Mouse (Mus musculus) cerebellum, adult 11-12 months (tissue): ENCODE results near the gene Srd5a1.
"Not testable (repeated sequence)": the region's sequence is repeated elsewhere in the genome, so short reads cannot be mapped to it uniquely, and the experiment has no call there.

Experiments
- DNase-seq: peaks from one replicate; pipeline ENCODE4 v3.0.0; 2022

Srd5a1 gene

DNA sequence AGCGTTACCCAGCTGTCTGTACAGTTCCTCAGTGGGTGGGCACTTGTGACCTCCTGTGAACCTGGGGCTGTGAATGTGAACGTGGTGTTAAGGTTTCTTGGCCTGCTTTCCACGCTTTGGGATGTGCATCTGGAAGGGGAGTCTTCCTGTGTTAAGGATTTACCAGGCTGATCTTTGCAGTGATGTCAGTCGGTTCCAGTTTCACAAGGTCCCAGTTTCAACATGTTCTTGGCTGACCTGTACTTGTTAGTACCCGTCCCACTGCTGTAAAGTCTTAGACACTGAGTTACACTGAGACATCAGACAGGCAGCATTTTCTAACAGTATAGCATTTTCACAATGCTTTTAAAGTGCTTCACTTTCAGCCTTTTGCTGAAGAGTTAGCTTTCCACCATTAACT lies 12.6 kb upstream of the Srd5a1 start:
- no peak for DNase-seq

DNA sequence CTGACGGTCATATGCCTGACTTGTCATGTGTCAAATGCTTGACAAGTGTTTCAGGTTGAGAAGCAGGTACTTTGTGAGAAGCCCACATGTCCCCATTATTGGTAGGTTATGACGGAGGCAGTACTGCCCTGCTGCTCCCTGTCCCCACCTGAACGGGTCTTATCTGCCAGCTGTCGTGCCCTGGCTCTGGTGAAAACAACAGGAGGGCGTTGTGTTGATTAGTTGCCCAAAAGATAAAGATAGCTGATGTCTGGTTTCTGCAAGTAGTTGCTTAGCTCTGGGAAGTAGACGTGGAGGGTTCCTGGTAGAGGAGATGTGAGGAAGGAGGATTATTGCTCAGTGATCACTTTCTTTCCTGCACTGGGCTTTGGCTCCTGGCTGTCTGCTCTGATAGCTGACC lies 5.5 kb upstream of the Srd5a1 start:
- DNase-seq: no peak

DNA sequence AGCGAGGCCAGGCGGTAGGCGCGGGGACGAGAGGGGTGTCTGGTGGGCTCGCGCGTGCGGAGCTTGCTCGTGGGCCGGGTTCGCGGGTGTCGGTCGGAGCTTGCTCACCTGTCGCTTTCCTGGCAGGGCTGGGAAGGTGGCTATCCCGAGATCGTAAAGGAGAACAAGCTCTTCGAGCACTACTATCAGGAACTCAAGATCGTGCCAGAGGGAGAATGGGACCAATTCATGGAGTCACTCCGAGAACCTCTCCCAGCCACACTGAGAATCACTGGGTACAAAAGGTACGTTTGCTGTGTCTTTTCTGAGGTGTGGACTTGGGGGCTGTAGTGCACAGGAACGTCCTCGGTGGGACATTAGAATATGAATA lies 918 bp upstream of the Srd5a1 start:
- no peak for DNase-seq

DNA sequence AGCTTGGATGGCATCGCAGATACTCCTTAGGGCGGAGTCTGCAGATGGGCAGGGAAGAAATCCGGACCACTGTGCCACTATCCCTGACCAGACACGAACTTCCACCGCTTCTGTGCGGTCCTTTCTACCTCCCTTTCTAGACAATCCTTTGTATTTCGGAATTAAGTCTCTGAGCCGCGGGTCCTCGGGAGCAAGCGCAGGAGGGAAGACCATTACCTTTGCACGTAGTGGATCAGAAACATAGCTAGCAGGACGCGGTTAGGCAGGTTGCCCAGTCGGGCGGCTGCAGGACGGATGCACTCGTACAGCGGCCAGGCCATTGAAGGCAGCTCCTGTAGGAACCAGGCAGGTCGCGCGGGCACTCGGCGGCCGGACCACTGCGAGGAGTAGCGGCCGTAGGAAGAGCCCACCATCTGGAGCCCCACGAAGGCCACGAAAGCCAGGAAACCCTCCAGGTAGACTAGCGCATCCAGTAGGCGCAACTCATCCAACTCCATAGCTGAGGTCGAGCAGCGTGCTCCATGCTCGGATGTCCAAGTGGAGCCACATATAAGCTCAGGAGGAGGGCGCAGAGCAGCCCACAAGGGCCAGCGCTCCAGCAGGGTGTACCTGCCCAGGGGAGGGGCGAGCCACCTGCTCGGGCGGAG lies 368 bp downstream of the Srd5a1 start:
- no peak for DNase-seq

DNA sequence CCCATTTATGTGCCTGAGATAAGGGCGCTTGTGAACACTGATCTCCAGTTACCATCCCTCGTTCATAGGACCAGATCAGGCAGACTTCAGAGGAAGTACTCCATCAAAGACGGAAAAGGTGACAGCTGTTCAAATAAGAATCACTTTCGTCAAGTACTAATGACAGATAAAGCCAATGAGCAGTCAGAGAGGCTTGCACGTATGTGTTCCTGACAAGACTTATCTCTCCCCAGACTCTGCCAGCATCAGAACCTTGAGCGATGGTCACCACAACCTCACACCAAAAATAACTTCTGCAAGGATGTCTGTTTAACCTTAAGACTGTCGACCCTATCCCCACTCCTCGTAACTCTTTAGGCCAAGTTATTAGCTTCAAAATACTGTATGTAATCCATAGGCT lies 2.5 kb downstream of the Srd5a1 start:
- no peak for DNase-seq

DNA sequence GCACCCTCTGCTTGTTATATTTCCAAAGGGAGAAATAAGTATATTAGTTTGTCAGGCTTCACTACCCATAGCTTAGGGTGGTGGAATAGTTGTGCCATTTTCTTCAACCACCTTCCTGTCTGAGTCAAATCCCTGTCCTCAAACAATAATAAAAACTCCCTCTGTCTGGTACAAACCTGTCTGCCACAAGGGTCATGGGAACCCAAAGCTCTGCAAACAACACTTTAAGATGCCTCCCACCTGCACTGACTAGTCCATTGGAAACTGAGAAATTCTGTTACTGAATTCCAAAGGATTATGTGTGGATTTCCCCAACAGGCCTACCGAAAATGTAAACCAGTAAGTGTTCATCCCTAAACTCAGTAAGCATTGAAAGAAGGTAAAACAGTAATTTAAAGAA lies 6.6 kb downstream of the Srd5a1 start:
- no peak for DNase-seq

DNA sequence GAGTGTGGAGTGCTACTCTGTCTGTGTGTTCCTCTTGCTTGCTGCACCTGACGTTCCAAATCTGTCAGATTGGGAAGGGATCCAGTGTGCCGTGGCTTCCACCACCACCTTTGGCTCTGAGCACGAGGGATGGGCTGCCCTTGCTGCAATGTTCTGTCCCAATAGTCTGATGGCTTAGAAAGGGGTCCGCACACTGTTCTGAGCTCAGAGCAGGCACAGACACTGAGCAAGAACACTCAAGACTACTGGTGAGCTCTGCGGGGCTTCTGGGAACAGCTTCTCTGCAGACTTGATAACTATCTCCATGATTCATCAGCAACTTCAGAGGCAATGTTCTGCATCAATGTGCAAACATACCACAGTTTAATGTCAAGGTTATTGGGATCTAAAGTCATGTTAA lies 9.9 kb downstream of the Srd5a1 start:
- DNase-seq: no peak

DNA sequence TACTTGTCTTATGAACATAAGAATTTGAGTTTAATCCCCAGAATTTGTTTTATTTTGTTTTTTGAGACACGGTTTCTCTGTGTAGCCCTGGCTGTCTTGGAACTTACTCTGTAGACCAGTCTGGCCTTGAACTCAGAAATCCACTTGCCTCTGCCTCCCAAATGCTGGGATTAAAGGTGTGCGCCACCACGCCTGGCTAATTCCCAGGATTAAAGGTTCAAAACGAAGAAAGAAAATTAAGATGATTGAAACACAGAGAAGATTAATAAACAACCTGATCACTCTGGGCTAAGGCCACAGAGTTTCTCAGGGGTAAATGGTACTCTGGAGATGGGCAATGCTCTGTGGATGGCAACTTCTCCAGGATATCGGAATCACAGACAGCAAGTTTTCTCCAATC lies 10.4 kb downstream of the Srd5a1 start:
- not testable (repeated sequence) for DNase-seq

DNA sequence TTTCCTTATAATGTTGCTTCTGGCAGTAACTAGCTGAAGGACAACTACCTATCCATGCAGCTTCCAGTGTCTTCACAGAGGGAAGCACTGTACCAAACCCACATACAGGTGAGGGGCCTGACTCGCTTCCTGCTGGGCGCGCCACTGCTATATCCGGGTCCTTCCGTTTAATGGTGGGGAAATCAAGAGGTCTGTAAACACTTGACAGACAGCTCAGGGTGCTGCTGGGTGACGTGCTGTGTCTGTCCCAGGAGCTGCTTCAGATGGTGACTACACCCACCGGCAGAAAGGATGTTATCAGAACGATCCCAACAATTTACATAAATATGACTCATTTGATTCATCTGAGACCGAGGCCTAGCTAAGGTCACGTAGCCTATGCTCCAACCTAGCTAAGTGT lies 12.4 kb downstream of the Srd5a1 start:
- DNase-seq: no peak

DNA sequence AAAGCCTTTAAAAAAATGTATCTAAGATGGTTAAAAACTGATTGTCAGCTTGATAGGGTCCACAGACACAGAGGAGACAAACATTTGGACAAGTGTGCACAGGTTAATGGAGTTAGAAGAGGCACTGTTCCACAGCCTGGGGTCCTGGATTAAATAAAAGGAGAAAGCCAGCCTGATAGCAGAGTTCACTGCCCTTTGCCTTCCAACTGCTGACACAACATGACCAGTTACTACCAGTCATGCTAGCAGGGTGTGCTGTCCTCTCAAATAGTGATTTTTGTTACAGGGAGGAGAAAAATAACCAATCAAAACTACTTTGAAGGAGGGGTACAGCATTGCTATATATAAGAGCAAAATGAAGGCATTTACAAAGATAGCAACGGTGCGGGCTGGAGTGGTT lies 14.7 kb downstream of the Srd5a1 start:
- no peak for DNase-seq

DNA sequence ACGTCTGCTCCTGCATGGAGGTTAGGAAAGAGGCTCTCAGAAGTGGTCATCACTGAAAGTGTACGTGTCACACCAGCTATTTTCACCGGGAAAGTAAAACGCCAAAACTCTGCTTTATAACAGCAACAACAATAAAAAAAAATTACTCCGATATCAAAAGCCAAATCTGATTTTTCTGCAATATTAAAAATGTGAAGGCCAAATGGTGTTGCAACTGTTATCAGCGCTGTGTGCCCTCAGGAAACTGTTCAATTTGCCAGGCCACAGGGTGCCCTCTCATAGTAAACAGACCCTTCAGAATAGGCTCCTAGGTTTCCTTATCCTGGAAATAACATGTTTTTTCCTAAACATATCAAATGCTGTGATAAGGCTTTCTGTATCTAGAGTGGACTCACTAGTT lies 15.3 kb downstream of the Srd5a1 start:
- no peak for DNase-seq

DNA sequence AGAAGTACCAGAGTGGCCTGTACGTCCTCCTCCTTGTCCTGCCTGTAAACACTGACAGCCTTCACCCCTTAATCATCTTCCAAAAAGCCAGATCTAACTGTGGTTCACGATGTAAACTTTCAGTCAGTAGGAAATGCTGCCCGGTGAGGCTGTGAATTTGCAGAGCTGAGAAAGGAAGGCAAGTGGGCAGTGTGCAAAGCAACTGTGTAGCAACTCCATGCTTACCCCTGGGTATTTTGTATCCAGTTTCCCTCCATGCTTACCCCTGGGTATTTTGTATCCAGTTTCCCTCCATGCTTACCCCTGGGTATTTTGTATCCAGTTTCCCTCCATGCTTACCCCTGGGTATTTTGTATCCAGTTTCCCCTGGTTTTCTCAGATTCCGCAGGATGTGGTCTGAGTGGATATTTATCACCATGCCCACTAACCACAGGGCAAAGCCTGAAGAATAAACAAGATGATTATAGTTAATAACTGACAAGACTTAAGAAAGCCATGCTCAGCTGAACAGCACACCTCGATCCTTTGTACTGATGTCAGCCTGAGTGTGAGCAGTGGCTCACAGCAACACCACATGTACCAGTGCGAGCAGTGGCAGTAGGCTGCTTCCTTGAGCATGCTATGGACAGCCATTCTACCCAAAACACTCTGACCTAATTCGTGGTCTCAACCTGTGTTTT lies 16.5 kb downstream of the Srd5a1 start:
- DNase-seq: no peak

DNA sequence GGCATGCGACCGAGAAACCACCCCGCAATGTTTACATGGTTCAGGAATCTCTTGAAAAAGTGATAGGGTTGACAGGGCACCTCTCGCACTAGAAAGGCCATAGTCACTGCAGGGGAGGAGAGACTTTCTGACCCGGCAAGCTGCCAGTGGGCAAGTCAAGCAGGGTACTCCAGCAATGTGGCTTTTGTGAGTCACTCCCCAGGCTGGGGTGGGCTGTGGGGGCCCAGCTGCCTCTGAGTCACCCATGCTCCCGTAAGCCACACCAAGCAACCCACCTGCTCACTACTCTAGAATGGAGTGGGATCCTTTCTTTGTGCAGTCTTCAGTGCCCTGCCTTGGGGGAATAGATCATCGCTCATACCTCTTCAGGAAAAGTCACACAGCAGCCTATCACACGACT lies 17.8 kb downstream of the Srd5a1 start:
- no peak for DNase-seq

DNA sequence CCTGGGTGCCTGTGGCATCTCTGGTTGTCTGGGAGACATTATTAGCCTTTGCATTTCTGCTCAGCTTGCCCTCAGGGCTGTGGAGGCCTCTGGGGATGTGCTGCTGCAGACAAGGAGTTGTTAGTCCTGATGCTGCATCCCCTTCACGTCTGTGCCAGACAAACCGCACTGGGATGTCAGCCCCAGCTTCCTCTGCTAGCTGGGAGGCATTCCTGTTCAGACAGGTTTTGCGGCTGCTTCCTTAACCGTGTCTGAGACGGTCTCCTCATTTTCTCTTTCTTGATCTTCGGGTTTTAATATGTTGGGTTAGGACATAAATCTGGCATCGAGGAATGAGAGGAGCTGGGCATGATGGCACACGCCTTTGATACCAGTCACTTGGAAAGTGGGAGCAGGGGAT lies 19.0 kb downstream of the Srd5a1 start:
- no peak for DNase-seq

DNA sequence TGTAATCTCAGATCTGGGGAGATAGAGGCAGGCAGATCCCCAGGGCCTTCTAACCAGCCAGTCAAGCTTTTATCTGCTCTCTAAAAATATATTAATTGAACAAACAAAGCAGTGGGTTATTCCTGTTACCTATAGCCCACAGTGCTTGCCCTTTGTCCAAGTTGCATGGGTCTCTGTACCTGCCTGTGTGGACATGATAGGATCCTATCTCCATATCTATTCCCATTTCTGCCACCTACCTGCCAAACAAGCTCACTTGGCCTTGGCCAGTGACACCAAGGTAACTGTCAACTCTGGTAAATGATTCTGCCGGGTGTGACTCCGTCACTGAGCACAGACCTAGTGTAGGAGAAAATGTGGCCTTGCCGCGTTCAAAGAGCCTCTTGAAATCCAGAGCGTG lies 19.9 kb downstream of the Srd5a1 start:
- no peak for DNase-seq

DNA sequence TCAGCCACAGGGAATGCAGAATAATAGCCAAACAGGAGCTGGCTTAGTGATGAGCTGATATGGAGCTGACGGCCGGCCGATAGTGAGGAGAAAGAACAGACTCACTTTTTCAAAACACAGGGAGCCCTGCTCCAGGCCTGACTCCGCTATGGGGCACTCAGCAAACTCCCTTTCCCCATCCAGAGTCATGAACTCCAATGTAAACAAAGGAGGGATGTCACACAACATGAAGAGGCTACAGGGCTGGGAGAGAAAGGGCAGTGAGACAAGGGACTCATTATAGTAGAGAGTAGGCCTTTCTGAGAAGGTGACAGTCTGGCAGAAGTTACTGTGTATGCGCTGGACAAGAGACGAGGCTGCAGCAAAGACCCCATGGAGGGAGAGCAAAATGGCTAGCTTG lies 23.0 kb downstream of the Srd5a1 start:
- DNase-seq: no peak

DNA sequence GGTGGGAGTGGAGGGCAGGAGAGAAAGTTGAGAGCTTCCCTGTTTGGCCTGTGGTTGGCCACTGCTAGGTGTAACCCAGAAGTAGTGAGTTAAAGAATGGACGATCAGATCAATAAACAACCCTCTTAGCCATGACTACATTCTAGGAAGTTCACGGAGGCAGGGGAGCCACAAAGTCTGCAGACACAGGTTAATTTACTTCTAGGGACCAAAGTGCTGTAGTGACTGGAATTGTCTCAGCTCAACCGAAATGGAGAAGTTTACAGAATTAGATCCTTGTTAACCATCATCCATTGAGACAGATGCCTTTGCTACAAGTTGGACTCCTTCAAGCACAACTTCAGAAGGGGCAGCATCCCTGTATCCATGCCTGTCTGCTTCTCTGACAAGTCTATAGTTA lies 23.4 kb downstream of the Srd5a1 start:
- no peak for DNase-seq

DNA sequence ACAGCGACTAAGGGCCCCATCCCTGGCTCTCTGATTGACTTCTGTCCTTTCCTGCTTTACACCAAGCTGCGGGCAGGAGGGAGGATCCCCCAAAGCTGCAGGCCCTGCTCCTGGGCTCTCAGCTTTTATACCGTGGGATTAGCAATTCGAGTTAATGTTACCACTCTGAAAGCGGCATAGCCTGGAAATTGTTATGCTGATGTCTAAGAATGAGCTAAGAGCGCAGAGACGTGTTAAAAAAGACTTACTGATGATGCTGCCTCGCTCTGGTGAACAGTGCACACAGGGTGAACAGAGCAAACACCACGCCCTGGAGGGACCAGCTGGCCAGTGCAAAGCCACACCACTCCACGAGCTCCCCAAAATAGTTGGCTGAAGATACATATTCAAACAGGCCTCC lies 24.9 kb downstream of the Srd5a1 start:
- no peak for DNase-seq

DNA sequence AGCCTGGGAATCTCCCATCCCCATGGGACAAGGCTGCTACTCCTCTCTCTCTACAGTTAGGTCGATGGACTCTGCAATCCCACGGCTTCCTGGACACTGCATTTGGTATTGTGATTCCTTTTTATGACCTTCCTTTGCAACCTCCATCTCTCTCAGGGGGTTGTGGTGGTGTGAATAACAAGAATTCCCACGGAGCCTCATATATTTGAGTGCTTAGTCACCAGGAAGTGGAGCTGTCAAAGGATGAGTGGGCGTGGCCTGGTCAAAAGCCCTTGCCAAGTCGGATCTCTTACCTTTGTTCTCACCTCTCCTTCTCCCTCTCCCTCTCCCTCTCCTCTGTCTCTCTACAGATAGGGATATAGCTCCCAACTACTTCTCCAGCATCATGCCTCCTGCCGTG lies 25.4 kb downstream of the Srd5a1 start:
- DNase-seq: no peak

DNA sequence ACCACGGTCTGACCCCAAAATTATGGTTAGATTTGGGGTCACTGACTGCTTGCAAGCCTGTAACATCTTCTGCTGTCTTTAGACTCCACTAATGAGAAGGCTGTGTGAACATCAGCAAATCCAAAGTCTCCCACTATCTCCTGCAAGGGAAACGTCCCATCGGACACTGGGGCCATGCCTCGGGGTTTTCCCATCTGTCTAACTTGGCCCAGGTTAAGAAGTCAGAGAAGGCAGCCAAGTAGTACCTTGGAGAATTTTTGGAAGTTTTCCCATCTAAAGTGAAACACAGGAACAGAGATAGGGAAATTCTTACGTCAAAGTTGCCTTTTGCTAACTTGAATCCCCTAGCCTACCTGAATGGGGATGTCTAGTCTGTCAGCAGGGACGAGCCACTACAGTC lies 27.7 kb downstream of the Srd5a1 start:
- no peak for DNase-seq

DNA sequence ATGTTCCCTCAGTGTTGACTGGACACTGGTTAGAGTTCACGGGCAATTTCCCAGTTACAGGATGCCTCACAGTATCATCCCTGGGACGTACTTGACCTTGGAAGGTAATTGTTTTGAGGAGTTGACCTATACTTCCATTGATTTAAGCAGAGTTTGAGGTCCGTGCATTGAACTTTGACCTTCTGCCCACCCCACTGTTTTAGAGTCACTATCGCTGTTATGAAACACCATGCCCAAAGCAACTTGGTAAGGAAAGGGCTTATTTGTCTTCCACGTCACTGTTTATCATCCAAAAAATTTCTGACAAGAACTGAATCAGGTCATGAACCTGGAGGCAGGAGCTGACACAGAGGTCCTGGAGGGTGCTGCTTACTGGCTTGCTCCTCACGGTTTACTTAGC lies 28.8 kb downstream of the Srd5a1 start:
- no peak for DNase-seq

DNA sequence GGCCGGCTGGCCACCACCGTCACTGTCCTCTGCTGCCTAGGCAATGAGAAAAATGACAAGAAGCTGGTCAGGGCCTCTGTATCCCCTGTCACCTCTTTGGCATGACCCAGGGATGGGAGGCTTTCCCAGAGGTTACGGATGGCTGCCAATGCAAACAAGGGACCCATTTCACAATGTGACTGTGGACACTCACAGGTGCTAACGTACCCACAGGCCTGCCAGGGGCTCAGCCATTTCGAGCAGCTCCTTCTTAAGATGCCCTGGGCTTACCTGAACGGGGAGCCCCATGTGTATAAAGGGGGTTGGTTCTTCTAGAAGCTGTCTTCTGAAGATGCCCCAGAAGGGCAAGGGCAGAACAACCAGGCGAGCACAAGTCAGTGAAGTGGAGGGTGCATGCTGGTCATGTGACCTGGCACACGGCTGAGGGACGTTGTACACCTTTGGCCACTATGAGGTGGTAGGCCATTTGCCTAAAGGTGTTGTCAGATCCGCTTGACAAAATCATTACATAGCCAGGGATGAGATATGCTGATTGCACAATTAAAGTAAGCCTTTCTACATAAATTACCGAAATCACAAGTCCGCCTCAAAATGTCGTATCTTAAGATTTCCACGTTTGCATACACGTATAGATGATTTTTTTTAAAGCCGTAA lies 33.9 kb downstream of the Srd5a1 start:
- no peak for DNase-seq

DNA sequence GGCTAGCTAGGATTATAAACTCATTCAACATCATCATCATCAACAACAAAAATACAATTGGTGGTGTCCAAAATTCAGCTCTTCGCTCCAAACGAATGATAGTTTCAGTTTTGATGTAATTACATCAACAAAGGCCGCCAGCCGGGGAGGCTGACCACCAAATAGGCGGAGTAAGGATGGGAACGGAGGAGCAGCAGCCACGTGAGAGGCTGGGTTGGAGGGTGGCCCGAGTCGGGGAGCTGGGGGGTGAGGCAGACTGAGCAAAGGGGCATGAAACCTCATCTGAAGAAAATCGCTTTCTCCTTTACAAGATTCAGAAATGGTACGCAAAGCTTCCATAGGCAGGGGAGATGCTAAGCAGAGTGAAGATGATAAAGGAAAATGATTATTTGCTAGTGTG lies 34.6 kb downstream of the Srd5a1 start:
- peak; percentile 45 for DNase-seq

DNA sequence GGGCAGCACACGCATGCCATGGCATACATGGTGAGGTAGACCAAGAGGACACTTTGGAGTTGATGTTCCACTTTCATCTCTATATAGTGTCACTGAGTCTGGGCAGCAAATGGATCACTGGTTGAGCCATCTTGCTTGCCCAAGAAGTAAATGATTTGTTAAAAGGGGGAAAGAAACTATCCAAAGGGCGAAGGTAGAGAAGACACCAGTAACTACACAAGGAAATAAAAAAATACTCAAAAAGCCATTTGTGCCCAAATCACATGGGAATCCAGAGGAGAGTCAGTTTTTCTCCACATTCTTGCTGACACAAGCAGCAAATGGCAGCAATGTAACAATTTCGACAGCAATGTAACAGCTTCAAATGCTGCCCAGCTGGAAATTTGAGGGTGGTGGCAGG lies 38.6 kb downstream of the Srd5a1 start:
- DNase-seq: no peak

DNA sequence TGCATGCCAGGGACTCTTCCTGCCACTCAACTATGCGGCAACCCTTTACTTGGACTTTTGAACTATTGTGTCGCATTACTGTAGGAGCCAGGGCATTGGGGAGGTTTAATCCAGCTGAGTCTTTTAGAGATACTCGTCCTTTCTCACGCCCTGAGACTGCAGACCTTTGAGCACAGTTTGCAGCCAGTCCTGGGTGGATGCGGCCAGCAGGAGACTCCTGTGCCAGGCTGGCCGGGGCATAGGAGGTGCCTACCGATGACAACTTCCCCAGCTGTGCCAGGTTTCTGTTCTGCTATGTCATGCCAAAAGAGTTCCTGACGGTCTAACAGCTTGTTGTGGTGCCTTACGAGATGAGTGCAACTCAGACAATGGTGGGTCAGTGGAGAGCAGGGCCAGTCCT lies 42.0 kb downstream of the Srd5a1 start:
- DNase-seq: no peak
